Mouse (Mus musculus): ENCODE results near the gene Evi2.

Gene Evi2

DNA sequence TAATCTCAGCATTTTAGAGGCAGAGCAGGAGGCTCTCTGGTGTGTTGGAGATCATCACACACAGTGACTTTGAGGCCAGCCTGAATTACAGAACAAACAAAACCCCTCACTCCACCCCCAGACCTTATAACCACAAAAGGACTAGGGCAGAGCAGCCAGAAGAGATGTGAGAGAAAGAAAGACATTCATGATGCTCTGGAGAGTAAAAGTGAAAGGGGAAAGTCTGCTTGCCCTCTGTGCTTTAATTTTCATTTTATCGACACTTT lies 6.1 kb downstream of the Evi2 start:
- no peak for DNase-seq (ENCODE audit: low spot score)

DNA sequence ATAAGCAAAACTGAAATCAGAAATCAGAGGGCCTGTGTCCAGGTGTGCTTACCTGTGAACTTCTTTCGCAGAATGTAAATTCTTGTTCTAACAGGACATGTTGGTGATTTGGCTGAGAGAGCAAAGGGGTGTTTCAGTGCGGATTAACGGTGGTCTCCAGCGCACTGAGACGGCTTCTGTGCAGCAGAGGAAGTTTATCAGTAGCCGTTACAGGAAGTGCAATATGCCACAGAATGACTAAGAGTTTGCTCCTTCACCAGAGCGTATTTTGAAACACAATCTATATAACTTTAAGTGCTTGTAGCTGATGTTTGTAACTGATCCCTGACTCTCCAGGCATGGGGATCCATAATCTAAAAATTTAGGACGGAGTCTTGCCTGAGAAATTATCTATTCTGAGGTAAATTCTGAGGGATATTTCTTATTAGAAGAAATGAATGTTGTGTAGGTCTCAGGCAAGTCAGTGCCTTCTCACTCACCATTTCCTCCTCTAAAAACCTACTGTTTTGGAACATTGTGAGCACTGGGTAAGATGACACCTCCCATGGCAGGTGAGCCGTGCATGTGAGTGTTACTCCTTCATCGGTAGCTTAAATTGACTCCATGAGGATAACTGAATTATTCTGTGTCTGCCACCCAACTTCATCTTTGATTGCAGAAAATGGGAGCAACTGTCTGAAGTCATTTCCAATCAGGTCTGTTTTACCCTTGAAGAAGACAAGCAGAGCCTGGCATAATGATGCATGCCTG lies 6.7 kb downstream of the Evi2 start, which contains the start of gene Evi2b:
Gene Evi2b (minus strand): TSS at position 203 of the 750 bp plus-strand sequence.
- DNase-seq (ENCODE audit: low spot score), result no peak

GRCm38 (mm10) chr11:79522944-79523343 lies 7.4 kb downstream of the Evi2 start:
- DNase-seq (ENCODE audit: low spot score), result no peak

DNA sequence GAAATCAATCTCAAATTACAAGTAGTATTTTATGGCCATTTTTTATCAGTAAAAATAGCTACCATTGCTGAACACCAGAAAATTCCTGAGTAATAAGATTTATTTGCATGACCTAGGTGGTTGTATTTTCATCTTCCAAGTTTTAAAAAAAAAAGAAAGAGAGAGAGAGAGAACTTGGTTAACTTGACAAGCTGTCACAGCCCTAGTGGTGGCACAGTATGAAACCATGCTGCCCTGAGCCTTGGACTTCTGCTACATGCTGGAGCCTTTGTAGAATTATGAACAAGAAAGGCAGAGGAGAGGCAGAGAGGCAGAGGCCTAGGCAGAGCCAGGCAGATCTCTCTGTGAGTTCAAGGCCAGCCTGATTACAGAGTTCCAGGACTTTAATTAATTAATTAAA lies 8.5 kb downstream of the Evi2 start:
- DNase-seq (ENCODE audit: low spot score), result no peak

DNA sequence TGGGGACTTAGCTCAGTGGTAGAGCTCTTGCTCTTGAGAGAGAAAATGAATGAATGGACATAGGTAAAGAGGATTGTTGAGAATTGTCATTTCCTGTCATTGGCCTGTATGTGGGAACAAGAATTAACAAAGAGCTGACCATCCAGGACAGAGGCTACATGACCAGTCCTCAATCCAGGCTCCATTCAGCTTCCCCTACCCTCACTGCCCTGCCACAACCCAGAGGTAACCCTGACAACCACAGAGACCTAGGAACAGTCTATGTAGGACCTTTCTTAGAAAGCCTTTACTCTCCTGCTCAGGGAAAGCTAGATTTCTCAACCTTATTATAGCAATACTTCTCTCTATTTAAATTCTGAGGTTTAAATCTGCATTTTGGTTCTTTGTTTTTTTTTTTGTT lies 9.6 kb downstream of the Evi2 start:
- DNase-seq (ENCODE audit: low spot score), result no peak

- peak; percentile 65 for DNase-seq (ENCODE audit: low spot score)
Observed at GRCm38 (mm10) chr11:79519878-79520291, 10.5 kb downstream of the Evi2 start.

GRCm38 (mm10) chr11:79519299-79519698 lies 11.1 kb downstream of the Evi2 start:
- DNase-seq (ENCODE audit: low spot score), result no peak

- DNase-seq (ENCODE audit: low spot score), result no peak
Observed at GRCm38 (mm10) chr11:79515798-79516197, 14.6 kb downstream of the Evi2 start.

DNA sequence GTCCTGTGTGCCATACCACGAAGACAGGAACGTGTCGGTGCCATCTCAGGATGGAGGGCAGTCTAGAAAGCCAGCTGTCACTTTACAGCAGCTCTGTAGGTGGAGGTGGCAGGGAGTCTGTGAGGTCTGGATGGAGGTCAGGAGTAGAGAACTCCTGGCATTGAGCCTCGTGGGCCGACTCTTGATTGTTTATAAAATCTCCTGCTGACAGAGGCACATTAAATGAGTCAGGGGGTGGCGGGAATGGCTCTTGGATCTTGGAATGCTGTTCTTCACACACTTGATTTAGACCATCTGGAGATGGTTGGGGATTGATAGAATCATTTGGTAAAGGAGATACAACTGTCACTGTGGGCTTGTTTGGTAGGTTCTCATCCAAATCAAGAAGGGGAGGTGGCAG lies 15.1 kb downstream of the Evi2 start:
- no peak for DNase-seq (ENCODE audit: low spot score)

DNA sequence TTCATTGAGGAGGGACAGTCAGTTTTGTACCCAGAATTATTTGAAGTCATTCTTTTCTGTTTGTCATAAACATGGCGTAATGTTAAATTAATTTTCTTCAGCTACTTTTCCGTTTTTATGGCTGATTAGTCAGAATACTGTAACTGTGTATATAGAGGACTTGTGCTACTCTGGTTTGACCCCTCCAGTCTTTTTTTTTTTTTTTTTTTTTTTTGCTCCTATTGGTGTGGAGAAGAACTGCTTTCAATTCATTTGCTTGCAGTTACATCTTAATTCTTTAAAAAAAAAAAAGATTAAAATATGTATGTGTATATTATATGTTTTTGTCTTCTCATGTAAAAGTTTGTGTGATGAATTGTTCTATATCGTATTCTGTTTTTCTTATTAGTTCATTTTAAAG lies 18.4 kb downstream of the Evi2 start:
- DNase-seq (ENCODE audit: low spot score), result no peak

- DNase-seq (ENCODE audit: low spot score), result no peak
Observed at GRCm38 (mm10) chr11:79504506-79504905, 25.9 kb downstream of the Evi2 start.

DNA sequence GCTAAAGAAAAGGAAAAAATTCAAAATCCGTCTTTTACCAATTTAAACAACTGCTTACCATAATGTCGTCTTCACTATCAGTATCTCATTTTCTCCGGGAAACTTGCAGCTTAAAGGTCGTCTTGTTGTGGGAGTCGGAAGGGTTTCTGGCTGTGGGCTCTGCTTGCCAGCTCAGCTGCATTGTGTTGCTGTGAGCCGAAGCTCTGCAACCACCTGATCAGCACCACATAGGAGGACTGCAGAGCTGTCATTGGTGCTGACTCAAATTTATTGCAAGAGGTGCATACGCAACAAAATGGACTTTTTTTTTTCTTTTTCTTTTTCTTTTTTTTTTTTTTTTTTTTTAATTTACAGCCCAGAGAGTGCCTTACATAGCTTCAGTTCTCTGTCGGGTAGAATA lies 26.5 kb downstream of the Evi2 start, which contains the start of gene Omg:
Gene Omg (minus strand): TSS at position 240 of the 400 bp plus-strand sequence.
- DNase-seq (ENCODE audit: low spot score), result peak; percentile 65

DNA sequence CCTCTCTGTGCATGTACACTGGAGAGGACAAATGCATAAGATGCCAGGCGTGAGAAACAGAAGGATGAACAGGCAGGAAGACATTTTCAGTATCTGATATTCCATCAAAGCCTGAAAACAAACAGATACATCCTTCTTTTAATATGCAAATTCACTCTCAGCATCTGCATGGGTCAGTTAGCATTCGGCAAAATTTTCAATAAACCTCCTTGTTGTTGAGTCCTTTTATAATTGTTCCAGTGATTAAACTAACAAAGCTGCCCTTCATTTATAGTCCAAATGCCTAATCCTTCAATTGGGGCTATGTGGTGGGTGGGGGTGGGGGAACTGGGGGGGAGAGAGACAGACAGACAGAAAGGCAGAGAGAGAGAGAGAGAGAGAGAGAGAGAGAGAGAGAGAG lies 27.5 kb downstream of the Evi2 start:
- no peak for DNase-seq (ENCODE audit: low spot score)

GRCm38 (mm10) chr11:79494976-79495800 lies 35.2 kb downstream of the Evi2 start:
- DNase-seq (ENCODE audit: low spot score), result no peak

GRCm38 (mm10) chr11:79484721-79485120 lies 45.7 kb downstream of the Evi2 start:
- DNase-seq (ENCODE audit: low spot score), result no peak

GRCm38 (mm10) chr11:79483876-79484528 lies 46.4 kb downstream of the Evi2 start:
- no peak for DNase-seq (ENCODE audit: low spot score)

GRCm38 (mm10) chr11:79483392-79483791 lies 47.0 kb downstream of the Evi2 start:
- DNase-seq (ENCODE audit: low spot score), result no peak

DNA sequence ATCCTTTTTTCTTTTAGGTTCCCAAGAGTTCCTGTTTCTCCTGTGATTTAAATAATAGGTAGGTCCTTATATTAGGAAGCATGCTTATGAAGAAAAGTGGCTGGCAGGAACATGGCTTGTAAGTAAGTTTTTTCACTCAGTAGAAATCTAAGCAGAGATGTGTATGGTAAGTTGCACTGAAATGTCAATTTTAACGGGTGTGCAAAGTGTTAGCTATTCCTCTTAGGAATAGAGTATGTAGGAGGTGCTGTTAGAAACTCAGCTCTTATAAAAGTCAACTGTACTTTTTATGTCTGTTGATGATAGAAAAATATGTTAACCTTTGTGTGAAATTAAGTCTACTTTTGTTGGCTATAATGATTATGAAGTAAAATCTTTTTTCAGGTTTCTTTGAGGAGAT lies 62.3 kb downstream of the Evi2 start:
- DNase-seq (ENCODE audit: low spot score), result no peak
